Mouse (Mus musculus) liver, postnatal 0 days (tissue): ENCODE results near the gene Zfand4. TPM values are rescaled to one million over a fixed set of nuclear protein-coding genes. Genes with fewer than 3 reads are reported as not detected.

Experiments
- ATAC-seq: fragments of 200-750 bp; cut with Nextera tagmentation; 2 replicates; pipeline ENCODE4 v1.8.0; 2017; ENCODE audit warnings: mild to moderate bottlenecking, moderate library complexity
- DNase-seq: peaks from one replicate; pipeline ENCODE4 v3.0.0-alpha.2; 2016
- H3K27ac ChIP-seq: fragments of 300-500 bp; sonication (generic); 2 replicates; pipeline ENCODE4 v1.5.1; 2014; ENCODE audit warnings: antibody characterized with exemption, moderate library complexity, mild to moderate bottlenecking, low read depth
- H3K27me3 ChIP-seq: fragments of 300-500 bp; sonication (generic); 2 replicates; pipeline ENCODE4 v1.6.1; 2014; ENCODE audit warnings: low read length, control low read depth, mixed read lengths; ENCODE audit not compliant: insufficient read depth
- H3K36me3 ChIP-seq: fragments of 300-500 bp; sonication (generic); replicated peaks from 2 replicates; pipeline ENCODE4 v1.6.1; 2014; ENCODE audit warnings: mild to moderate bottlenecking, control low read depth, low read length, moderate library complexity, mixed read lengths; ENCODE audit not compliant: insufficient read depth
- H3K4me1 ChIP-seq: fragments of 300-500 bp; sonication (generic); 2 replicates; pipeline ENCODE4 v1.6.1; 2014; ENCODE audit warnings: antibody characterized with exemption, mild to moderate bottlenecking, control low read depth; ENCODE audit not compliant: insufficient read depth
- H3K4me2 ChIP-seq: fragments of 300-500 bp; sonication (generic); 2 replicates; pipeline ENCODE4 v1.6.1; 2014; ENCODE audit warnings: low read depth, mild to moderate bottlenecking, low read length, moderate library complexity, mixed read lengths
- H3K4me3 ChIP-seq: fragments of 300-500 bp; sonication (generic); 2 replicates; pipeline ENCODE4 v1.5.1; 2014; ENCODE audit warnings: low read depth, low read length
- H3K9ac ChIP-seq: fragments of 300-500 bp; sonication (generic); replicated peaks from 2 replicates; pipeline ENCODE4 v1.6.1; 2014; ENCODE audit warnings: mild to moderate bottlenecking, moderate library complexity
- H3K9me3 ChIP-seq: fragments of 300-500 bp; sonication (generic); 2 replicates; pipeline ENCODE4 v1.6.1; 2016; ENCODE audit warnings: mild to moderate bottlenecking, control low read depth, low read length, mixed read lengths
- CTCF ChIP-seq: sonication (generic); IDR thresholded peaks from 2 replicates; pipeline ENCODE4 v1.5.1; 2016; ENCODE audit warnings: antibody characterized with exemption, low read depth
- EP300 ChIP-seq: IDR thresholded peaks from 2 replicates; pipeline ENCODE4 v1.6.1; 2016; ENCODE audit warnings: antibody characterized with exemption, low read depth, mild to moderate bottlenecking
- WGBS: fragments of 180-500 bp; shearing (Covaris S2); extraction: QIAGEN DNeasy Blood & Tissue Kit; methylation state at CpG from one replicate; pipeline ENCODE4 v1.1.7; 2014; ENCODE audit not compliant: insufficient replicate concordance; 5-methylcytosine and 5-hydroxymethylcytosine counted together
- polyA plus RNA-seq: library from polyadenylated mRNA; unstranded; fragments of >200 nt; fragmentation: Nextera tagmentation; extraction: Ambion mirVana; gene quantifications from 2 replicates; pipeline ENCODE4 v1.2.1, GENCODE M21; 2015

Gene Zfand4
- polyA plus RNA-seq, 1 experiment from 2014 or later = 5.7 TPM

DNA sequence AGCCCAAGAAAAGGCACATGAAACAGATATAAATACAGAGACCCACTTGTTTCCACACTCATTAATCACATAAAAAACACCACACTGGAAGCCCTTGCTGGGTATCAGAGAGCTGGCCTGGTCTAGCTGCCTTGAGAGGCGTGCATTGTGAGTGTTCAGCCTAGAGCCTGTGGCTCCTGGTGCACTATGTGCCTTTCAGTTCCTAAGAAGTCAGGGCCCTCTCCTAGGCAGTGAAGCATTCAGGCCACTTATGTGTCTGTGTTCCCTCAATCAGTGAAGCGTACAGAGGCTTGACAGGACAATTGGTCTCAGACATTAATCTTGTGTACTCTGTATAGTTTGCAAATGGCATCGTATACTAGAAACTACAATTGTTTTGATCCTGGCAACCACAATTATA is 19.3 kb downstream of the Zfand4 start:
- TF ChIP-seq EP300 = no peak
- TF ChIP-seq CTCF = no peak
- Histone ChIP-seq H3K9ac (no peak overlapping the region), H3K27me3 (no peaks in the 10 kb centered on the region), H3K4me3 (no peak overlapping the region), H3K4me1 (peaks cover 16% of the 10 kb centered on the region), H3K4me2 (no peak overlapping the region), H3K36me3 (peaks cover 5% of the 10 kb centered on the region), H3K9me3 (no peaks in the 10 kb centered on the region), H3K27ac (no peak overlapping the region)
- ATAC-seq = no peak
- no peak for DNase-seq
- 86% methylated on average over 3 of the region's 3 CpGs for WGBS

DNA sequence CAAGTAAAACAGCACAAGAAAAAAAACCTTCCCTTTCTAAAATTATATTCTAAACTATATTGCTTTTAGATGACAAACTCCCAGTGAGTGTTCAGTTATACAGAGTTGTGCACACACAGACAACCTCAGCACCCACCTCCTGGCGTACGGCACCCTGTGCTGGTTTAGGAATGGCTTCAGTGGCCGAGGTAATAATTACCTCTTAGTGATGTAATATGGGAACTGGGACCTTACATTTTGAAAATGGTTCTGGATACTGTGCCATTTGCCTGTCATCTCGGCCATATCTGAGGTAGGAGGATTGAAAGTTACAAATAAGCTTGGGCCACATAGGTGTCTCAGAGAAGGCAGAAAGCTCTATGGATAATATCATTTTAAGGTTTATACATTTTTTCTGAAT is 22.3 kb downstream of the Zfand4 start:
- 74% methylated on average over 4 of the region's 4 CpGs for WGBS
- Histone ChIP-seq H3K4me2 (peak overlapping the region; percentile 52), H3K9ac (no peak overlapping the region), H3K27me3 (no peaks in the 10 kb centered on the region), H3K4me3 (no peak overlapping the region), H3K27ac (peak overlapping the region; percentile 84), H3K36me3 (peaks cover 5% of the 10 kb centered on the region), H3K9me3 (no peaks in the 10 kb centered on the region), H3K4me1 (peaks cover 11% of the 10 kb centered on the region)
- TF ChIP-seq EP300 (no peak), CTCF (no peak)
- peak; percentile 78 for ATAC-seq
- DNase-seq = no peak

DNA sequence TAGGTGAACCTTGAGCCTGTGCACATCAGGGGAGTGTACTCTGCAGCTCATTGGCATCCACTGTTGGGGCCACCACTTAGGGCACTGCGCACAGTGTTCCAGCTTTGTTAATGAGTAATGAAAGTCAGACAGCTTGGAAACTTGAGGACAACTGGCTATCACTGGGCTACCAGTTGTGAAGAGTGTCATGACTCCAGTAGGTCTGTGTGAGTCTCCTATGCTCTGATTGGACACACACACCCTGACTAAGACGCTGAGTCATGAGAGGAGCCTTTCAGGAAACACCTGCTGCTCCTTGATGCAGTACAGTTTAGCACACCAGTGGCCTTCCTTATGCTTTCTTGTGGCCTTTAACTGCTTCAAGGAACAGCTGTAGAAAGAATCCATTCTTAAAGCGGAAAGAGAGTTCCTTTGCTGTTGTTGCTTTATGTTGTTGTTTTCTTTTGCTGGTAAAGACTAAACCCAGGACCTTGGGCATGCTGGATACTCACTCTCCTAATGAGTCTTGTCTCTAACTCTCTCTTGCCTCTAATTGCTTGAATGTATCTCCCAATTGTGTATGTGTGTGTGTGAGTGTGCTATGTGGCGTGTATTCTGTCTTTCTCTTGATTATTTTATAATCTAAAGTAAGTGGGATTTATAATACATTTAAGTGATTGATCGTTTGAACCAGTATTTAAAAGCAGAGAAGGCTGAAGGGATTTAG is 23.0 kb downstream of the Zfand4 start:
- peak; percentile 99 for ATAC-seq
- DNase-seq = peak; percentile 54
- H3K4me2 ChIP-seq = peak overlapping the region; percentile 52
- H3K27ac ChIP-seq = peak overlapping the region; percentile 84
- TF ChIP-seq CTCF (no peak), EP300 (peak; percentile 89)
- peak overlapping the region; percentile 54 for H3K9ac ChIP-seq
- 36% methylated on average over 5 of the region's 5 CpGs for WGBS
- peaks cover 11% of the 10 kb centered on the region for H3K4me1 ChIP-seq
- no peaks in the 10 kb centered on the region for H3K9me3 ChIP-seq
- peaks cover 8% of the 10 kb centered on the region for H3K36me3 ChIP-seq
- no peak overlapping the region for H3K4me3 ChIP-seq
- no peaks in the 10 kb centered on the region for H3K27me3 ChIP-seq

DNA sequence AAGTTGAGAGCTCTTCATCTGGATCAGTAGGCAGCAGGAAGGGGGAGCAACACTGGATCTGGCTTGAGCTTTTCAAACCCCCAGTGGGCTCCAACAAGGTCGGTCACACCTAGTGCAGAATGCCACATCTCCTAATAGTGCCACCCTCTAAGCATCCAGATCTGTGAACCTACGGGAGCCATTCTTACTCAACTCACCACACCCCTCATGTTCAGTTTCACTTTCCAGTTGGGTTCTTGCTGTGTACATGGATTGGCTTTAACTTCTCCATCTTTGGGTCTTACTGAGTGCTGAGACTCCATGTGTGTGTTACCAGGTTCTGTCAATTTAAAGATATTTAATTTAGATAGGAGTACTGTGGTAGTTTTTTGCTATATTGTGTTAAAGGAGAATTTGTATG is 47.4 kb downstream of the Zfand4 start:
- DNase-seq = no peak
- WGBS = 75% methylated on average over 2 of the region's 2 CpGs
- ATAC-seq = no peak
- TF ChIP-seq CTCF = no peak
- TF ChIP-seq EP300 = no peak
- H3K4me2 ChIP-seq = no peak overlapping the region
- no peak overlapping the region for H3K9ac ChIP-seq
- H3K27me3 ChIP-seq = no peaks in the 10 kb centered on the region
- no peaks in the 10 kb centered on the region for H3K4me1 ChIP-seq
- H3K36me3 ChIP-seq = peaks cover 20% of the 10 kb centered on the region
- H3K9me3 ChIP-seq = no peaks in the 10 kb centered on the region
- no peak overlapping the region for H3K27ac ChIP-seq
- no peak overlapping the region for H3K4me3 ChIP-seq

DNA sequence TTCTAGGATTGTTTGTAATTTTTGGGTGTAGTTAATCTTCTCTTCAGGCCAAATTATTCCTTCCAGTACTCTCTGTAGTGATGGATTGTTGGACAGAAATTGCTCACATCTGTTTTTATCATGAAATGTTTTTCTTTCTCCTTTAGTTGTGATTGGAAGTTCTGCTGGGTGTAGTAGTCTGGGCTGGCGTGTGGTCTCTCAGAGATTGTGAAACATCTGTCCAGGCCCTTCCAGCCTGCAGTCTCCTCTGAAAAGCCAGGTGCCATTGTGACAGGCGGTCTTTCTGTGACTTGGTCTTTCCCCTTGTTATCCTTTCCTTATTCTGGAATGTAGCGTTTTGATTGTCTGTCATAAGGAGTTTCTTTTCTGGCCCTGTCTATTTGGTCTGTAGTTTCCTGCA is 55.2 kb downstream of the Zfand4 start:
- H3K36me3 ChIP-seq = peaks cover 13% of the 10 kb centered on the region
- ATAC-seq (no peak), DNase-seq (no peak)
- H3K9ac ChIP-seq = no peak overlapping the region
- H3K9me3 ChIP-seq = no peaks in the 10 kb centered on the region
- no peaks in the 10 kb centered on the region for H3K27me3 ChIP-seq
- H3K4me1 ChIP-seq = no peaks in the 10 kb centered on the region
- WGBS = 66% methylated on average over 3 of the region's 3 CpGs
- TF ChIP-seq CTCF (no peak), EP300 (no peak)
- no peak overlapping the region for H3K27ac ChIP-seq
- H3K4me3 ChIP-seq = no peak overlapping the region
- no peak overlapping the region for H3K4me2 ChIP-seq

DNA sequence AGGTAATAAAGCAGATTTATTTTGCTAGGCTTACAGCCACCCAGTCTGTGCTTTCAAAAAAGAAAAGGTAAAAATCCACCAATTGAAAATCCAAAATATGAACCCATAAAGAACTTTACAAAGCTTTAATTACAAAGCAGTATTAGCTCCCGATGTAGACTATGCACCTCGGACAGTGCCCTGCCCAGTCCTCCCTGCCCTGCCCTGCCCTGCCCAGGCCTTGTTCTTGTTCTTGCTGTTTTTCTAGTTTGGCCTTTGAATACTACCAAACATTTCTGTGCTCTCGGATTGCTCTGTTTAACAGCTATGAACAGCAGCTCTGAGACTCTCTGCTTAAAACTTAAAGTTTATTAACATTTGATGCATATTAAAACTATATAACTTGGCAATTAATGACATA is 62.6 kb downstream of the Zfand4 start:
- no peaks in the 10 kb centered on the region for H3K9me3 ChIP-seq
- DNase-seq (no peak), ATAC-seq (no peak)
- H3K4me2 ChIP-seq = no peak overlapping the region
- H3K4me3 ChIP-seq = no peak overlapping the region
- TF ChIP-seq CTCF (no peak), EP300 (no peak)
- H3K27ac ChIP-seq = no peak overlapping the region
- H3K9ac ChIP-seq = no peak overlapping the region
- H3K4me1 ChIP-seq = no peaks in the 10 kb centered on the region
- 0 out of 2 replicates have a peak, but pooled peaks cover 3% of the 10 kb centered on the region for H3K36me3 ChIP-seq
- no peaks in the 10 kb centered on the region for H3K27me3 ChIP-seq
- 78% methylated on average over 3 of the region's 3 CpGs for WGBS
